Mouse (Mus musculus) liver, postnatal 0 days (tissue): ENCODE data around the gene Atp8b5. TPM values are rescaled to one million over a fixed set of nuclear protein-coding genes. Genes with fewer than 3 reads are reported as not detected.

Source experiments
- ATAC-seq: fragments of 200-750 bp; cut with Nextera tagmentation; 2 replicates; pipeline ENCODE4 v1.8.0; 2017; ENCODE audit warnings: mild to moderate bottlenecking, moderate library complexity
- DNase-seq: peaks from one replicate; pipeline ENCODE4 v3.0.0-alpha.2; 2016
- H3K27ac ChIP-seq: fragments of 300-500 bp; sonication (generic); 2 replicates; pipeline ENCODE4 v1.5.1; 2014; ENCODE audit warnings: antibody characterized with exemption, moderate library complexity, mild to moderate bottlenecking, low read depth
- H3K27me3 ChIP-seq: fragments of 300-500 bp; sonication (generic); 2 replicates; pipeline ENCODE4 v1.6.1; 2014; ENCODE audit warnings: low read length, control low read depth, mixed read lengths; ENCODE audit not compliant: insufficient read depth
- H3K36me3 ChIP-seq: fragments of 300-500 bp; sonication (generic); replicated peaks from 2 replicates; pipeline ENCODE4 v1.6.1; 2014; ENCODE audit warnings: mild to moderate bottlenecking, control low read depth, low read length, moderate library complexity, mixed read lengths; ENCODE audit not compliant: insufficient read depth
- H3K4me1 ChIP-seq: fragments of 300-500 bp; sonication (generic); 2 replicates; pipeline ENCODE4 v1.6.1; 2014; ENCODE audit warnings: antibody characterized with exemption, mild to moderate bottlenecking, control low read depth; ENCODE audit not compliant: insufficient read depth
- H3K4me2 ChIP-seq: fragments of 300-500 bp; sonication (generic); 2 replicates; pipeline ENCODE4 v1.6.1; 2014; ENCODE audit warnings: low read depth, mild to moderate bottlenecking, low read length, moderate library complexity, mixed read lengths
- H3K4me3 ChIP-seq: fragments of 300-500 bp; sonication (generic); 2 replicates; pipeline ENCODE4 v1.5.1; 2014; ENCODE audit warnings: low read depth, low read length
- H3K9ac ChIP-seq: fragments of 300-500 bp; sonication (generic); replicated peaks from 2 replicates; pipeline ENCODE4 v1.6.1; 2014; ENCODE audit warnings: mild to moderate bottlenecking, moderate library complexity
- H3K9me3 ChIP-seq: fragments of 300-500 bp; sonication (generic); 2 replicates; pipeline ENCODE4 v1.6.1; 2016; ENCODE audit warnings: mild to moderate bottlenecking, control low read depth, low read length, mixed read lengths
- CTCF ChIP-seq: sonication (generic); IDR thresholded peaks from 2 replicates; pipeline ENCODE4 v1.5.1; 2016; ENCODE audit warnings: antibody characterized with exemption, low read depth
- EP300 ChIP-seq: IDR thresholded peaks from 2 replicates; pipeline ENCODE4 v1.6.1; 2016; ENCODE audit warnings: antibody characterized with exemption, low read depth, mild to moderate bottlenecking
- WGBS: fragments of 180-500 bp; shearing (Covaris S2); extraction: QIAGEN DNeasy Blood & Tissue Kit; methylation state at CpG from one replicate; pipeline ENCODE4 v1.1.7; 2014; ENCODE audit not compliant: insufficient replicate concordance; 5-methylcytosine and 5-hydroxymethylcytosine counted together
- polyA plus RNA-seq: library from polyadenylated mRNA; unstranded; fragments of >200 nt; fragmentation: Nextera tagmentation; extraction: Ambion mirVana; gene quantifications from 2 replicates; pipeline ENCODE4 v1.2.1, GENCODE M21; 2015

Atp8b5 gene
- polyA plus RNA-seq, 1 experiment from 2014 or later = 0.13 TPM

DNA sequence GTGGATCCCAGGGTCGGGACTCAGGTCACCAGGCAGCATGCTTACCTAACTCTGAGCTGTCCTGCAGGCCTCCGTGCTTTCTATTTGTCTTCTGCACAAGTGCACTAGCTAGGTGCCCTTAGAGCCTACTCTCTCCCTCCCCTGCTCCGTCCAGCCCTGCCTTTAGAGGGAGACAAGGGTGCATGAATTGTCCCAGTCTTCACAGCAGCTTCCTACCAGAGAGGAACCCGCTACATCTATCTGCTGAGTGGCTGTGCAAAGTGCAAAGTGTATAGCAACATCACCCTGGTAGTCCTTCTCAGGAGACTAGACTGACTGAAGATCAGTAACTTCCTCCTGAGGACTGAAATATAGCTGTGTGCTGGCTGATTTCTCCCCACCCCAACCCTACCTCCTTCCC lies 105.2 kb downstream of the Atp8b5 start:
- DNase-seq = no peak
- 48% methylated on average over 4 of the region's 4 CpGs for WGBS

DNA sequence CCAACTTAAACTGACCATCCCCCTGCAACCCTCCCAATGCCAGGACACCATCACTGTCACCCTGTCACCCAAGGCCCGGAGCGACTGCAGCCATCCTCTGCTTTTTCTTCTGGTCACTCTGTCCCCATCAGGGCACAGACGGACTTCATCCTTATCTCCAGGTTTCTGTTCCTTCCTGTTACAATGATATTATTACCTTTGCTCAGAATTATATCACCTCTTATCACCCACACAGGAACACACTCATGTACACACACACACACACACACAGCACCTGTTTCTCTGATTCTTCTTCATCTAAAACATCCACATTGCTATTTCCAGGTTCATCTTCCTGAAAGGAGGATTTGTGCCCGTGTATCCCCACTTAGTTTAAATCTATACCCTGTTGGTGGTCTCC lies 107.3 kb downstream of the Atp8b5 start:
- Histone ChIP-seq H3K9ac (no peak overlapping the region), H3K36me3 (no peaks in the 10 kb centered on the region), H3K4me1 (0 out of 2 replicates have a peak, but pooled peaks cover 5% of the 10 kb centered on the region), H3K4me3 (no peak overlapping the region), H3K9me3 (no peaks in the 10 kb centered on the region), H3K4me2 (no peak overlapping the region), H3K27me3 (no peaks in the 10 kb centered on the region), H3K27ac (no peak overlapping the region)
- TF ChIP-seq EP300 = no peak
- TF ChIP-seq CTCF = no peak
- no peak for DNase-seq
- WGBS = 60% methylated on average over 4 of the region's 4 CpGs
- ATAC-seq = no peak

More for the DNA sequence above, 105.2 kb downstream of the Atp8b5 start:
- no peaks in the 10 kb centered on the region for H3K4me1 ChIP-seq
- no peak overlapping the region for H3K4me3 ChIP-seq
- no peaks in the 10 kb centered on the region for H3K27me3 ChIP-seq
- no peaks in the 10 kb centered on the region for H3K36me3 ChIP-seq
- peak; percentile 73 for ATAC-seq
- no peak overlapping the region for H3K27ac ChIP-seq
- no peaks in the 10 kb centered on the region for H3K9me3 ChIP-seq
- TF ChIP-seq EP300 (no peak), CTCF (peak; percentile 54)
- no peak overlapping the region for H3K4me2 ChIP-seq
- H3K9ac ChIP-seq = no peak overlapping the region

DNA sequence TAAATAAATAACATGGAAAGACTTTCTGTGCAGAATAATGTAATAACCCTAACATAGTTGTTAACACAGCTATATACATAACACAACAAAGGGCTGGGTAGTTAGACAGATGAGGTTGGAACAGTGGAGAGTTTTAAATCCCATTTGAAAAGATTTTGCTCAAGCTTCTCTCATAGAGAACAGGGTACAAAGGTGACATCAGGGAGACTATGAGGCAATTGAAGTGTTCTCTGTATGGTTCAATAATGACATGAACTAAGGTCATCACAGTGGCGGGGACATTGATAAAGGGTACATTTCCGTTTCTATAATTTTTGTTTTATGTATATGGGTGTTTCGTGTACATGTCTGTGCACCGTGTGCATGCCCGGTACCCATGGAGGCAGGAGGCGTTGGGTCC lies 112.6 kb downstream of the Atp8b5 start:
- Histone ChIP-seq H3K9me3 (no peaks in the 10 kb centered on the region), H3K4me2 (0 out of 2 replicates have a peak overlapping the region, but pooled peaks have one; percentile 20), H3K27ac (peak overlapping the region; percentile 57), H3K4me1 (peaks cover 17% of the 10 kb centered on the region), H3K9ac (no peak overlapping the region), H3K27me3 (no peaks in the 10 kb centered on the region), H3K36me3 (no peaks in the 10 kb centered on the region), H3K4me3 (no peak overlapping the region)
- WGBS = 66% methylated on average over 6 of the region's 6 CpGs
- ATAC-seq (peak; percentile 48), DNase-seq (no peak)
- TF ChIP-seq CTCF = no peak
- peak; percentile 49 for TF ChIP-seq EP300

DNA sequence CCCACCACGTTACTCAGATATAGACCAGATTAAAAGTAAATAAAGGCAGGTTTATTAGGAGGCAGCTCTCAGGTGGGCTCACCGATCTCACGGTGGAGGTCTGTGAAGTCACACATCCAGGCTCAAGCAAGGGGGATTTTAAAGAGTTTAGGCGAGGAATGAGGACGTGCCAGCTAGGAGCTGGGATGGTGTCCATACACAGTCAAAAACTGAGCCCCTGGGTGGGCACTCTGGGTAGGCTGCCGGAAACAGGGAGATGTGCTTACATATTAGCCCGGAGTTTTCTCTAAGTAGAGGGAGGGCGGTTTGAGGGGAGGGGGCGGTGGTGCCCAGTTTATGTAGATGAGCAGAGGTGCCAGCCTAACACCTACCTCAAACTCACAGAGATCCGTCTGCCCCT lies 114.0 kb downstream of the Atp8b5 start:
- peak overlapping the region; percentile 87 for H3K27ac ChIP-seq
- H3K27me3 ChIP-seq = no peaks in the 10 kb centered on the region
- DNase-seq (no peak), ATAC-seq (no peak)
- H3K9ac ChIP-seq = peak overlapping the region; percentile 75
- WGBS = 47% methylated on average over 10 of the region's 10 CpGs
- TF ChIP-seq EP300 (no peak), CTCF (no peak)
- H3K4me3 ChIP-seq = peak overlapping the region; percentile 51
- no peaks in the 10 kb centered on the region for H3K36me3 ChIP-seq
- peaks cover 17% of the 10 kb centered on the region for H3K4me1 ChIP-seq
- H3K4me2 ChIP-seq = peak overlapping the region; percentile 79
- H3K9me3 ChIP-seq = no peaks in the 10 kb centered on the region

DNA sequence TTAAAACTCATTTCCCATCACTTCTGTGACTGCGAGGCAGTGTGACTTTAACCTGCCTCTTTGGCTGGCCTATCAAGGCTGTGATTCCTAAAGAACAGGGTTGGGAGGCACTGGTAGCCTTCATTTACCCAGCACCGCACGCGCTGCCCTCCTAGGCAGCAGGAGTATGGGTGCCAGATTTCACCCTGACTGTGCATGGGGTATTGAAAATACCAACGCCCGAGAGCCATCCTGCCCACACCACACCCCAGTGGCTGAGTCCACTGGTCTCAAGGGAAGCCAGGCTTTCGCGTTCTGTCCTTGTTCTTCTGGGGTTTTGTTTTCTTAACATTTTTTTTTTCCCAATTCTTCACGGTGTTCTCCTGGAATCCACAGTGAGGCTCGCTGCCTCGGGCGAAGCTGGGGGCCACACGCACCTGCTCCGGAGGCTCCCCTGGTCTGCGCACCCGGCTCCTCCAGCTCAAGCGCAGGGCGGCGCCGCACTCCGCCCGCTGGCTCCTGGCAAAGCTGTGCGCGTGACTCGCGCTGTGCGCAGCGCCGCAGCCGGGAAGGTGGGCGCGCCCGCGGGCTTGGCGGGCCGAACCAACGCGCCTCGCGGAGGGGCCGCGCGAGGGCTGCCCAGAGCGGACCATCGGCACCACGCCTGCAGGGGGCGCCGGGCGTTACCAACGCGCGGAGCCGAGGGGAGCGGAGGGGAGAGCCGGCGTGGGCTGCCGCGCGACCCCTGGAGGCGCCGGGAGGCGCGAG lies 114.6 kb downstream of the Atp8b5 start, which contains the start of gene Rusc2:
Gene Rusc2 (plus strand): TSS at position 572 of the 747 bp plus-strand sequence.
- TF ChIP-seq EP300 = no peak
- peak; percentile 45 for TF ChIP-seq CTCF
- Histone ChIP-seq H3K4me1 (peaks cover 17% of the 10 kb centered on the region), H3K36me3 (no peaks in the 10 kb centered on the region), H3K9ac (peak within 1 kb of the TSS; percentile 75), H3K27ac (peak within 1 kb of the TSS; percentile 87), H3K4me3 (peak within 1 kb of the TSS; percentile 51), H3K4me2 (peak within 1 kb of the TSS; percentile 79), H3K27me3 (no peaks in the 10 kb centered on the region), H3K9me3 (no peaks in the 10 kb centered on the region)
- peak; percentile 87 for DNase-seq
- WGBS = 1% methylated on average over 48 of the region's 63 CpGs
- ATAC-seq = peak; percentile 93

DNA sequence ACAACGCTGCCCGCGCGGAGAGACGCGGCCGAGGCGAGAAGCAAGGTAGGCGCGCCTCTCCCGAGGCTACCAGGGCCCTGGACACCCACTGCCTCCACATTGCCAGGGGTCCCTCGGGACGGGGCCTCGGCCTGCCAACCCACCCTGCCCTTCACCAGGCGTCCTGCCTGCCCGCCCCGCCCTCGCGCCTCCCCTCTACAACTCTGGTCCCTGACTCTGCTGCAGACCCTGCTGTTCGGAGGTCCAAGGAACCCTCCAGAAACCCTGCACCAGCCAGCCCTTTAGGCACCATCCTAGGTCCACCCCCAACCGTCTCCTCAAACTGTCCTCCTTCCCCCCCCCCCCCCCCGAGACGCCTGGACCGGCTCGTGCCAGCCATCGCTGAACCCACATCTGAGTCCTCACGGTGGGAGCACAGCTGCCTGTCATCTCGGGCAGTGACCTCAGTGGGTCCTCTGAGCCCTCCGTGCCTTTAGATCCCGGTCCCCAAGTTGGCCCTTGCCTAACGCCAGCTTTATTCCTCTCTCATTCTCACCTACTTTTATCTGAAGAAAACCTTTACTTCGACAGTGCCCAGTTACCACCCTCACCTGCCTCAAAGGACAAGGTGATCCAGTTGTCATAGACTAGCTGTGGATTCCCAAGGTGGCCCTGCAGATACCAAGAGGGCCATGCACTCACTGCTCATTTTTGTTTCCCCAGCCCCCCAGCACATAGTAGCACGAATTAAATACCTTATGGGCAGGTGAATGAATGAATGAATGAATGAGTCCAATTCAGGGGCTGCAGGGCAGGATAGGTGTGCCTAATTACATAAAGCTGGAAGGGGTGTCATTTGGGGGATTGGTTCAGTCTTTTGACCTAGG lies 115.4 kb downstream of the Atp8b5 start:
- peak overlapping the region; percentile 79 for H3K4me2 ChIP-seq
- no peaks in the 10 kb centered on the region for H3K36me3 ChIP-seq
- DNase-seq = no peak
- peak overlapping the region; percentile 87 for H3K27ac ChIP-seq
- 10% methylated on average over 23 of the region's 33 CpGs for WGBS
- peak overlapping the region; percentile 51 for H3K4me3 ChIP-seq
- TF ChIP-seq EP300 (no peak), CTCF (no peak)
- ATAC-seq = peak; percentile 38
- H3K9ac ChIP-seq = peak overlapping the region; percentile 75
- no peaks in the 10 kb centered on the region for H3K9me3 ChIP-seq
- no peaks in the 10 kb centered on the region for H3K27me3 ChIP-seq
- peaks cover 17% of the 10 kb centered on the region for H3K4me1 ChIP-seq
